Mouse (Mus musculus): Measurements from ENCODE around the gene Degs1.

The Degs1 gene

GRCm38 (mm10) chr1:182280046-182280445 is 2.6 kb downstream of the Degs1 start:
- no peak for DNase-seq

- DNase-seq: no peak
Measured at GRCm38 (mm10) chr1:182279436-182279835, 3.2 kb downstream of the Degs1 start.

- DNase-seq: no peak
Measured at GRCm38 (mm10) chr1:182275109-182275508, 7.5 kb downstream of the Degs1 start.

DNA sequence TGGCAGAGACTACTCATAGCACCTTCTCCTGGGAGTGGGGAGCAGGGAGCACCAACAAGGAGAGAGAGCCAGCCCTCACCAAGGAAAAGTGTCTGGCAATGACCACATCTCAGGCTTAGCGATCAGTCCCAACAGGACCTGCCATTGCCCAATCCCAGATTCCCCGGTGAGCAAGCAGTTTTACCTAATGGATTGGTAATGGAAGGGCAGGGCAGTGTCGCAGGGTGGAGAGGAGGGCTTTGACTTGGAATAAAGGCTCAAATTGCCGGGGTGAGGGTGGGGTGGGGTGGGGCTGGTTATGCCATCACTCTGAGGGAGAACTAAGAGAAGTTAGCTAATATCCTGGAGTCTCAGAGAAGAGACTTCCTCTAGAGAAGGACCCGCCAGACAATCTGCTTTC is 11.0 kb downstream of the Degs1 start:
- DNase-seq: no peak

DNA sequence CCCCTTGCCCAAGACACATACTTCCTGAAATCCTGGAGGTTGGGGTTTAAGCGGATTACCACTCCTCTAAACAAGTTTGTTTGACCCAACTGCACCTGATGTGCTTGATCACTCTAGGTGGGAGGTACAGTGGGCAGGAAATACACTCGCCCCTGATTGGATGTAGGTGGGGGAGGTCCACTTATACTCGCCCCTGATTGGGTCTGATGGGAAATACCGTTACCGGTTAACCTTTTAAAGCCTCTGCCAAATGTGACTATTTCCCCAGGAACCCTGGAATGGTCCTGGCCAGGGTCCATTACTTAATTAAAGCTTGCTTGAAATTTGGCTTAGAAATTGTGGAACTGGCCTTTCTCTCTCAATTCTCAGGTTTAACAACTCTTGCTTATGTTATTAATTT is 11.5 kb downstream of the Degs1 start:
- DNase-seq: no peak

DNA sequence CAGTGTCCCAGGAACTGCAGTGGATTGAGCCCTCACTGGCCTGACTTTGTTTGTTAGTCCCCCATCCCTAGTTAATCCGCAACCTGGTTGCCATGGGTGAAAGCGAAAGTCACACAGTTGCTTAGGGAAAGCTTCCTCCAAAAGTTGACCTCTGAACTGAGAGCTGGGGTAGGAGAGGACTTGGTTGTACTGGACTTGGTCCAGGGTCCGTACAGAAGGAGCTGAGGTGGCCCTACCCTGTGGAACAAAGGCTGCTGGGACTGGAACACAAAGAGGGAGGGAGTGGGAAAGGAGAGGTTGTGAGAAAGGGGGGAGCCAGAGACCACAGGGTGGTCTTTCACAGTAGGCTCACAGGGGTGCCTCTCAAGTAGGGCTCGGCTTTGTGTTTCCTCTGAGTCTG is 14.3 kb downstream of the Degs1 start:
- peak; percentile 20 for DNase-seq

- no peak for DNase-seq
Measured at GRCm38 (mm10) chr1:182266028-182266525, 16.5 kb downstream of the Degs1 start.

DNA sequence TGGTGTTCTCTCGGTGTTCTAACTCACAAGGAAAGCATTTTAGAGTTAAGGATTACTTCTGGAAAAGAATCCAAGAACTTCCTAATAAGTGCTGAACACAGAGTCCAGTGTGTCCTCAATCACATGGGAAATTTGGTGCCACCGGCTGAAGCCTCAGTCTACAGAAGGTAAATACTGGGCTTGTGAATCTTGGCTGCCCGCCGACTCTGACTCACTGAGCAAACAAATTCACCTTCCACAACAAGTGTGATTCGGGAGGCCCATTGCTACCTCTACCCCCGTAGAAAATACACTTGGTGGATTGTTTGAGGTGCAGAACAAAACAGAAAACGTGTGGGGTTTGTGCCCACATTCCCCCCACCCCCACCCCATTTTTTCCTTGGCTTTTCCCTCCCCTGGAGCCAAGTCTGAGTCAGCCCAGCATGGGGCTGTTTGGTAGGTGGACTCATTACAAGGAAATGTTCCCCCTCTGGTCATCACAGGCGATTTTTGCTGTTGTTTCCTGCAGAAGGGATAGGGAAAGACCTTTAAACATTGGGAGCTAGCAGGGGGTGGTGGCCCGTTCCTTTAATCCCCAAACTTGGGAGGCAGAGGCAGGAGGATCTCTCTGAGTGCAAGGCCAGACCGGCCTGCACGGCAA is 26.4 kb downstream of the Degs1 start:
- DNase-seq: peak; percentile 51

DNA sequence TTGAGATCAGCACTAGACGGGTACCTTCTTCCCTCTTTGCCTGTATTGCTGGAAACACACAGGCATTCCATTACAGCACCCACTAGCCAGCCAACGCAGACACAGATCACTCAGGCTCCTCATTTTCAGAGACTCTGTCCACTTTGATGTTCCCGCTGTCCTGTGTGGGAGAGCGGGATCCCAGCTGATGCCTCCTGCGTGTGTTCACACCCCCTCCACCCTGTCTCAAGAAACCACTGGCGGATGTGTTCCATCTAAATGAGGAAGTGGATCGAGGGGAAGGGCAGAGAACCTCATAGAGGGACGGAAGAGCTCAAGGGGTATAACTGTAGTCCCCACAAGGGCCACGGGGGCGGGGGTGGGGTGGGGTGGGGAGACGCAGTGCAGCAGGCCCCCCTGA is 27.6 kb downstream of the Degs1 start:
- DNase-seq: no peak

GRCm38 (mm10) chr1:182254618-182255017 is 28.0 kb downstream of the Degs1 start:
- DNase-seq: no peak

- no peak for DNase-seq
Measured at GRCm38 (mm10) chr1:182253756-182254534, 28.7 kb downstream of the Degs1 start.

GRCm38 (mm10) chr1:182252534-182253171 is 30.0 kb downstream of the Degs1 start:
- DNase-seq: no peak

DNA sequence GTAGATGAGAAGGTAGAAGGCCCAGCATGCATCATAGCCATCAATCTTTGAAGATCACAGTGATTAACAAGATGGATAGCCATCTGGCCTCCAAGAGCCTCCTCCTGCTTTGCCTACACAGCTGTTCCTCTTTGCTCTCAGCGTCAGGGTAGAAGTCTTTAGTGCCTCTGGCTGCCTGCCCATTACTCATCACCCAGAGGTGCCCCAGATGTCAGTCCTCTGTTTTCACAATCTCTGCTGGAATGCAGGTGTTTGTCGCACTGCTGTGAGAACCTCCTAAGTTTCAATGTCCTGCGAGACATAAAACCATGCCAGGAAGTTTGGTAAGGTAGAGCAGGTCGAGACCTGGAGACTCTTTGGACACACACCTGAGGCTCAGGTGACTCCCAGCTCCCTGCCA is 31.9 kb downstream of the Degs1 start:
- DNase-seq: no peak

DNA sequence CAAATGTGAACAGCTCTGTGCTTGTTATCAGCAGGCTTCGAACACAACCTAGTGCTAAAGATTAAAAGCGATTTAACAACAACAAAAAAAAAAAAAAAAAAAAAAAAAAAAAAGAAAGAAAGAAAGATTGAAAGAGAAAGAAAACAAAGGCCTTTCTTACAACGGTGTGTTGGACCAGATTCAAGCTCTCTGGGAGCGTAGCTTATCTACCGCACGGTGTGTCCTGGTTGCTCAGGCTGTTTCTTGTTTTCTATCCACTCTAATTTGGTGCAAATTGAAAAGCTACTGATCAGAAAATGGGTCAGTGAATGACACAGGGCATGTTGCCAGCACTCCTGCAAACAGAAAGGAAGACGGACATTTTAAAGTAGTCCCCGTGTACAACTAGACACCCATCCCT is 33.3 kb downstream of the Degs1 start:
- DNase-seq: no peak

DNA sequence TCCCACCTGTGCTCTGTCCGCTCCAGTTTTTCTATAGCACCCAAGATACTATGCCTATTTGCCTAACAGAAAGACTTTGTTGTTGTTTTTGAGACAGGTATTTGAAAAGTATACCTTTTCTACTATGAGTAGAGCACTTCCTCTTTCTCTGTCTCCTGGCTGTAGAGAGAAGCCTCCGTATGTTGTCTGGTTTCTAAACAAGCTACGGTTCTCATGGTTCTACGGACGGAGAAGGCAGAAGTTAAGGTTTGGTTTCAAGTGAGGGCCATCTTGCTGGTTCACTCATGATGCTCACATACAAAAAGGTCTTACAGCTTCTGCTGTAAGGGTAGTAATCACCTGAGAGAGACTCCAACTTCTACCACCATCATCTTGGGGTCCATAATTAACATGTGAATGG is 37.6 kb downstream of the Degs1 start:
- DNase-seq: no peak

DNA sequence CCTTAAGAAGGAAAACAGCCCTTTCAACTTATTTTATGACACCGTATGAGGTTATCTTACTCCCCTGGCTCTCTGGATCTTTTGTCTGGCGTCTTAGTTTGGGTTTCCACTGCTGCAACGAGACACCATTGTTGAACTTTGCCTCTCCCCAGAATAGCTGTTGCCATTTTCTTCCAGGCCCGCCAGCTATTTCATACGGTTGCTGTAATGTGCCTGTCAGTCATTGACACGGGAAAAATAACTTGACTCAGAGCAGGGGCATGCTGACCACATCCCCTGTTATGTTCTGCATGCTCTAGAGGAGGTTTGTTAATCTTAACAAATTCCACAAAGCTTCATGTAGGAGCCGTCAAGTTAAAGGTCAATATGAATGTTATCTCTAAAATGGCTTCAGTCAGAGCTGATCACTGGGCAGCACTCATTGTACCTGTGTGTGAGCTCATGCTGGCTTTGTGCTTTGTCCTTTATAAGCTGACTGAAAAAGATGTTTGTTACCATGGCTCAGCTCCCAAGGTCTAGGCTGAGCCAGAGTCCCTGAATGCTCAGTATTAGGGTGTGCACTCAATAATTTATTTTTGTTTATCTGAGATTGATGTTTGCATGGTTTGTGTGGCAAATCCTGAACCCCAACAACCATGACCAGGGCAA is 44.4 kb downstream of the Degs1 start:
- no peak for DNase-seq

DNA sequence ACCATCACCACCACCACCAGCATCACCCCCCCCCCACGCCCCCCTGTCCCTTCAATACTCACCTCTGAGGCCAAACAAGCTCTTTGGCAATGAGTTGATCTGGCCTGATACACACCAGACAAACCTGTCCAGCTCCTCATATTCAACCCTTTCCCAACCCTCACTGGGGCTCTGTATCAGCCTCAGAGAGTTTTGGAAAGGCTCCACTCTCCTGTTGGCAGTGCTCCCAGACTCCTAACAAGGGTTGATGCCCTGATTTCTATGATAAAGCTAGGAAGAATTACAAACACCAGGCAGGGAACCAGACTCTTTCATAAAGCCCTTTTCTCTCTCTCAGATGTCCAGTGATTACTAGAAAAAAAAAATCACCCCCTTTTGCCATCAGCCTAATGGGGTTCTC is 45.2 kb downstream of the Degs1 start:
- DNase-seq: no peak

- DNase-seq: no peak
Measured at GRCm38 (mm10) chr1:182235174-182235573, 47.4 kb downstream of the Degs1 start.

- no peak for DNase-seq
Measured at GRCm38 (mm10) chr1:182229381-182229780, 53.2 kb downstream of the Degs1 start.

DNA sequence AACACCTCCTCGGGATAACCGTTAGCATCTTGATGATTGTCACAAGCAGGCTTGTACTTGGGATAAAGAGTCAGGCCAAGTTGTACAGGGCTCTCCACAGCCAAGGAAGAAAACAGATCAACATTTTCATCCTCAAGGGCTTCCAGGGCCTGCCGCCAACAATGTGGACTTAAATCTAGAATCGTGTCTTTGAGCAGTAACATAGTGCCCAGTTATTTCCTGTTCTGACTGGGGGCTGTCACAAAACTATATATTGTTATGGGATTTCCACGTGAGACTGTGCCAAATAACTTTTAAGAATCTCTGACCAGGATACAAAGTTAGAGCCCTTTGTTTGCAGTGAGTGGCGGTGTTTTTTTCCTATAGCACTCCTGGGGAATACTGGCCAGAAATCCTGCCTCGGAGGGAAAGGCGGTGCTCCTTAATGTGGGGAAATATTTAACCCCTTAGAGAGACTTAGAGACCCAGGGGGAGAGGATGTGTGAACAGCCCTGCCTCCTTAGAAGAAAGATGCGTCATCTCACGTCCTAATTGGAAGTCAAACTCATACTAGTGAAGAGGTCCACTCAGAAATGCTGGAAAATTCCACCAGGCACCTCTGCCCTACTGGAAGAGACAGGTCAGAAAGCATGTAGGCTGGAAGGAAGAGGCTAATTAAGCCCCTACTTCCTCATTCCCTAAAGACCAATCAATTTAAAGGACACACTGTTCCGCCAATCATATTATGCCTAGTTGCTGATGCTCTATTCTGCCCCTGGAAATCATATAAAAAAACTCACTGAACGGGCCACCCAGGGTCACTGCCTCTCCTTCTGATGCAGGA is 55.3 kb downstream of the Degs1 start:
- DNase-seq: no peak

- no peak for DNase-seq
Measured at GRCm38 (mm10) chr1:182226261-182226660, 56.3 kb downstream of the Degs1 start.

All from liver (tissue).